Mouse (Mus musculus) heart, postnatal 0 days (tissue): ENCODE results near the gene Tmem136. TPM values are rescaled to one million over a fixed set of nuclear protein-coding genes. Genes with fewer than 3 reads are reported as not detected.

Source experiments
- ATAC-seq: fragments of 200-750 bp; cut with Nextera tagmentation; 2 replicates; pipeline ENCODE4 v1.8.0; 2017; ENCODE audit warnings: low read depth, moderate number of reproducible peaks, moderate library complexity; ENCODE audit not compliant: insufficient read depth
- DNase-seq: peaks from one replicate; pipeline ENCODE4 v3.0.0-alpha.2; 2016; ENCODE audit warnings: low spot score
- H3K27ac ChIP-seq: fragments of 300-500 bp; sonication (generic); 2 replicates; pipeline ENCODE4 v1.5.1; 2014; ENCODE audit warnings: low read depth, mild to moderate bottlenecking
- H3K27me3 ChIP-seq: fragments of 300-500 bp; sonication (generic); 2 replicates; pipeline ENCODE4 v1.6.1; 2014; ENCODE audit warnings: low read length, mixed read lengths; ENCODE audit not compliant: control insufficient read depth, insufficient read depth
- H3K36me3 ChIP-seq: fragments of 300-500 bp; sonication (generic); replicated peaks from 2 replicates; pipeline ENCODE4 v1.6.1; 2014; ENCODE audit warnings: low read length, mixed read lengths; ENCODE audit not compliant: control insufficient read depth, insufficient read depth
- H3K4me1 ChIP-seq: fragments of 300-500 bp; sonication (generic); 2 replicates; pipeline ENCODE4 v1.6.1; 2014; ENCODE audit warnings: antibody characterized with exemption; ENCODE audit not compliant: control insufficient read depth, insufficient read depth
- H3K4me2 ChIP-seq: fragments of 300-500 bp; sonication (generic); 2 replicates; pipeline ENCODE4 v1.6.1; 2014; ENCODE audit warnings: low read depth, mild to moderate bottlenecking, low read length, moderate library complexity
- H3K4me3 ChIP-seq: fragments of 300-500 bp; sonication (generic); 2 replicates; pipeline ENCODE4 v1.5.1; 2014; ENCODE audit warnings: low read depth, low read length
- H3K9ac ChIP-seq: fragments of 300-500 bp; sonication (generic); replicated peaks from 2 replicates; pipeline ENCODE4 v1.6.1; 2014; ENCODE audit warnings: low read depth, low read length, mixed read lengths
- H3K9me3 ChIP-seq: fragments of 300-500 bp; sonication (generic); replicated peaks from 2 replicates; pipeline ENCODE4 v1.6.1; 2016; ENCODE audit warnings: low read length; ENCODE audit not compliant: control insufficient read depth
- CTCF ChIP-seq: IDR thresholded peaks from 2 replicates; pipeline ENCODE4 v1.5.1; 2016; ENCODE audit warnings: antibody characterized with exemption, control low read depth, low read depth
- EP300 ChIP-seq: IDR thresholded peaks from 2 replicates; pipeline ENCODE4 v1.6.1; 2016; ENCODE audit warnings: antibody characterized with exemption, low read depth
- whole genome bisulfite sequencing: fragments of 180-500 bp; shearing (Covaris S2); extraction: QIAGEN DNeasy Blood & Tissue Kit; methylation state at CpG from one replicate; pipeline ENCODE4 v1.1.7; 2014; 5-methylcytosine and 5-hydroxymethylcytosine counted together
- polyA plus RNA-seq: library from polyadenylated mRNA; unstranded; fragments of >200 nt; fragmentation: Nextera tagmentation; extraction: Ambion mirVana; gene quantifications from 2 replicates; pipeline ENCODE4 v1.2.1, GENCODE M21; 2015
- total RNA-seq: library from RNA; depleted of rRNA; stranded (reverse); fragments of >200 nt; gene quantifications from 2 replicates; pipeline ENCODE4 v1.2.3, GENCODE M21; 2014; ENCODE audit warnings: low replicate concordance; rRNA removed

Gene Tmem136
- total and polyA plus RNA-seq, 2 experiments from 2014 or later = 5.5 to 8.0 TPM

- WGBS = 50% methylated on average over 1 of the region's 1 CpGs
Observed at GRCm38 (mm10) chr9:43061545-43061944, 54.8 kb downstream of the Tmem136 start.

More at GRCm38 (mm10) chr9:43061545-43061944, 54.8 kb downstream of the Tmem136 start:
- DNase-seq = no peak
- Histone ChIP-seq H3K9me3 (no peaks in the 10 kb centered on the region), H3K4me3 (no peak overlapping the region), H3K36me3 (no peaks in the 10 kb centered on the region), H3K4me2 (no peak overlapping the region), H3K27ac (0 out of 2 replicates have a peak overlapping the region, but pooled peaks have one; percentile 9), H3K9ac (no peak overlapping the region), H3K27me3 (no peaks in the 10 kb centered on the region), H3K4me1 (no peaks in the 10 kb centered on the region; the same call in 1 of the 2 replicates)
- no peak for ATAC-seq
- TF ChIP-seq EP300 (no peak), CTCF (no peak)

Other genes starting within 250 kb of the Tmem136 start
- gene Grik4, start 172.1 kb downstream of the Tmem136 start, total RNA-seq = not detected in 2 replicates
- 0.03 TPM in 2 replicates for gene Grik4, start 172.1 kb downstream of the Tmem136 start, polyA plus RNA-seq
- gene Arhgef12, start 9.3 kb downstream of the Tmem136 start, total RNA-seq = 57.3 and 63.5 TPM in 2 replicates
- gene Arhgef12, start 9.3 kb downstream of the Tmem136 start, polyA plus RNA-seq = 9.3 and 10.3 TPM in 2 replicates
- not detected in 2 replicates for gene Pou2f3, start 93.8 kb upstream of the Tmem136 start, total RNA-seq
- gene Pou2f3, start 93.8 kb upstream of the Tmem136 start, polyA plus RNA-seq = 0.08 and 0.10 TPM in 2 replicates
- 15.6 and 26.6 TPM in 2 replicates for gene Oaf, start 123.3 kb upstream of the Tmem136 start, total RNA-seq
- gene Oaf, start 123.3 kb upstream of the Tmem136 start, polyA plus RNA-seq = 20.7 and 22.4 TPM in 2 replicates
- gene Trim29, start 194.3 kb upstream of the Tmem136 start, total RNA-seq = 1.3 and 4.2 TPM in 2 replicates
- 0.08 and 0.14 TPM in 2 replicates for gene Trim29, start 194.3 kb upstream of the Tmem136 start, polyA plus RNA-seq